Mouse (Mus musculus): ENCODE results near the gene Pus10. TPM values are rescaled to one million over a fixed set of nuclear protein-coding genes. Genes with fewer than 3 reads are reported as not detected.
A peak's percentile ranks its signal among the peaks of the same experiment; 100 is the strongest.

Pus10 gene
- polyA plus RNA-seq, 1 experiment from 2014 or later = 21.5 TPM

DNA sequence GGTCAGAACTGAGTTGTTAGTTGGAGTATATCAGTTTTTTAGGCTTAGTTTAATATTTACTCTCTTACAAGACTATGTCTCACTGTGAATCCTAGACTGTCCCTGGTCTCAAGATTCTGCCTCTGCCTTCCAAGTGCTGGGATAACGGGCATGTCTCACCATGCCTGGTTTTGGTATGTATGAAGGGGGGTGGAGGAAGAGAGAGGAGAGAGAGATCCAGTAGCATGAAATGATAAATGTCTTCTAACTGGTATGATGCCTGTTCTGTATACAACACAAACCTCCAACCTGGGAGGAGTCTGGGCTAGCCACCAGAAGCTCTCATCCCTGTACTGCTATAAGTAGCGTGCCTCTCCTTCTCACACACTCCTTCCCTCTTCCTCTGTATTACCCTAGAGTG is 61.0 kb downstream of the Pus10 start:
- no peaks in the 10 kb centered on the region for H3K4me1 ChIP-seq (ENCODE audit: control insufficient read depth, insufficient read depth, low read length)
- H3K9me3 ChIP-seq (ENCODE audit: control insufficient read depth, low read depth, low read length) = no peaks in the 10 kb centered on the region
- no peak overlapping the region for H3K4me3 ChIP-seq (ENCODE audit: low read depth, low read length)
- ATAC-seq (ENCODE audit: insufficient number of reproducible peaks, insufficient read depth, low FRiP score, low read depth) = no peak
- H3K36me3 ChIP-seq (ENCODE audit: control insufficient read depth, insufficient read depth, low read length) = peaks cover 23% of the 10 kb centered on the region; the same call in 1 of the 2 replicates
- H3K9ac ChIP-seq (replicated peaks; ENCODE audit: low read depth, low read length) = no peak overlapping the region
- peak overlapping the region; percentile 21; the same call in 1 of the 2 replicates for H3K27ac ChIP-seq (ENCODE audit: low read length)
- H3K4me2 ChIP-seq (replicated peaks; ENCODE audit: low read depth, low read length) = no peak overlapping the region
- H3K27me3 ChIP-seq (ENCODE audit: control insufficient read depth, insufficient read depth, low read length) = no peaks in the 10 kb centered on the region
- 67% methylated on average over 2 of the region's 2 CpGs for WGBS

GRCm38 (mm10) chr11:23728186-23728585 is 62.7 kb downstream of the Pus10 start:
- Histone ChIP-seq H3K4me3 (ENCODE audit: low read depth, low read length) (no peak overlapping the region), H3K36me3 (ENCODE audit: control insufficient read depth, insufficient read depth, low read length) (peaks cover 20% of the 10 kb centered on the region; the same call in 1 of the 2 replicates), H3K4me1 (ENCODE audit: control insufficient read depth, insufficient read depth, low read length) (no peaks in the 10 kb centered on the region), H3K9ac (replicated peaks; ENCODE audit: low read depth, low read length) (no peak overlapping the region), H3K4me2 (replicated peaks; ENCODE audit: low read depth, low read length) (no peak overlapping the region), H3K27me3 (ENCODE audit: control insufficient read depth, insufficient read depth, low read length) (no peaks in the 10 kb centered on the region), H3K9me3 (ENCODE audit: control insufficient read depth, low read depth, low read length) (no peaks in the 10 kb centered on the region), H3K27ac (ENCODE audit: low read length) (no peak overlapping the region)
- ATAC-seq (ENCODE audit: insufficient number of reproducible peaks, insufficient read depth, low FRiP score, low read depth) = no peak
- WGBS = 84% methylated on average over 2 of the region's 2 CpGs

DNA sequence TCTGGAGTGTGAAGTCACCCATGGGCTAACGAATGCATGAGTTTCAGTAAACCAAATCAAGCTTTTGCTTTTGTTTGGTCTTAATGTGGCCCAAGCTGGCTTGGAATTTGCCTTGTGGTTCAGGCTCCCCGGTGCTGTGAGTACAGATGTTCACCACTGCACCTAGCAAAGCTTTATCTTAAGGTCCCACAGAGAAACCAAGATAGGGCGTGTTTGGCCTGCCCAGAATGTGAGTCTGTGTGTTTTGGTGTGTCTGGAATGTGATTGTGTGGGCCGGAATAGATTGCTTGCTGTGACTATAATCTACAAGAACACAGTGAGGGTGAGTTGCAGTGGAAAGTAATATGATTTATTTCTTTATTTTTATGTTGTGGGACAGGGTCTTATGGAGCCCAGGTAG is 64.6 kb downstream of the Pus10 start:
- WGBS = 72% methylated on average over 4 of the region's 4 CpGs
- H3K27ac ChIP-seq (ENCODE audit: low read length) = no peak overlapping the region
- H3K9me3 ChIP-seq (ENCODE audit: control insufficient read depth, low read depth, low read length) = no peaks in the 10 kb centered on the region
- H3K36me3 ChIP-seq (ENCODE audit: control insufficient read depth, insufficient read depth, low read length) = peaks cover 17% of the 10 kb centered on the region; the same call in 1 of the 2 replicates
- H3K27me3 ChIP-seq (ENCODE audit: control insufficient read depth, insufficient read depth, low read length) = no peaks in the 10 kb centered on the region
- H3K9ac ChIP-seq (replicated peaks; ENCODE audit: low read depth, low read length) = no peak overlapping the region
- no peak overlapping the region for H3K4me2 ChIP-seq (replicated peaks; ENCODE audit: low read depth, low read length)
- H3K4me1 ChIP-seq (ENCODE audit: control insufficient read depth, insufficient read depth, low read length) = no peaks in the 10 kb centered on the region
- peak; percentile 77; the same call in 1 of the 2 replicates for ATAC-seq (ENCODE audit: insufficient number of reproducible peaks, insufficient read depth, low FRiP score, low read depth)
- no peak overlapping the region for H3K4me3 ChIP-seq (ENCODE audit: low read depth, low read length)

- Histone ChIP-seq H3K36me3 (ENCODE audit: control insufficient read depth, insufficient read depth, low read length) (no peaks in the 10 kb centered on the region), H3K27ac (ENCODE audit: low read length) (no peak overlapping the region), H3K9ac (replicated peaks; ENCODE audit: low read depth, low read length) (no peak overlapping the region), H3K4me1 (ENCODE audit: control insufficient read depth, insufficient read depth, low read length) (no peaks in the 10 kb centered on the region), H3K27me3 (ENCODE audit: control insufficient read depth, insufficient read depth, low read length) (no peaks in the 10 kb centered on the region), H3K4me2 (replicated peaks; ENCODE audit: low read depth, low read length) (no peak overlapping the region), H3K4me3 (ENCODE audit: low read depth, low read length) (no peak overlapping the region), H3K9me3 (ENCODE audit: control insufficient read depth, low read depth, low read length) (no peaks in the 10 kb centered on the region)
- WGBS = 41% methylated on average over 1 of the region's 1 CpGs
- no peak for ATAC-seq (ENCODE audit: insufficient number of reproducible peaks, insufficient read depth, low FRiP score, low read depth)
Observed at GRCm38 (mm10) chr11:23732840-23733239, 67.4 kb downstream of the Pus10 start.

DNA sequence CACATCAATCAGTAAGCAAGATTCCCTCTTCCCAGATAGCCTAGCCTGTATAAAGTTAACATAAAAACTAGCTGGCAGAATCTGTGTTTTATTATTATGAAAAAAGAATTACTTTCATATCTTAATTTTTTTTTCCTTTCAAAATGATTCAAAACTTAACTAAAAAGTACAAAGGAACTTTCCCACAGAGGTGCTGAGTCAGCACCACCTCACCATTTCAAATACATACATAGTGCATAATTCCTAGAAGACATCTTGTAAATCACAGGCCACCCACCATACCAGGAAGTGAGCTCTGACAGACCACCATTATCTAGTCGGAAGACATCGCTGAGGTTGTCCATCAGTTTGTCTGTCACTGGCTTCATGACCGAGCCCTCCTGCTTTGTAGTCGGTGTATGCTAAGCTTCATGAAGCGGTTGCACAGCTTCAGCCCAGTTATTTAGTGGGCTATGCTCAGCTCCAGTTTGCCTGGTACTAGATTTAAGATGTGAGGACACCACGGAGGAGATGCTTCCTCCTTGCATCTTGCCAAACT is 69.3 kb downstream of the Pus10 start:
- no peak overlapping the region for H3K4me3 ChIP-seq (ENCODE audit: low read depth, low read length)
- H3K4me2 ChIP-seq (replicated peaks; ENCODE audit: low read depth, low read length) = no peak overlapping the region
- 93% methylated on average over 6 of the region's 6 CpGs for WGBS
- no peaks in the 10 kb centered on the region for H3K4me1 ChIP-seq (ENCODE audit: control insufficient read depth, insufficient read depth, low read length)
- no peak for ATAC-seq (ENCODE audit: insufficient number of reproducible peaks, insufficient read depth, low FRiP score, low read depth)
- H3K27me3 ChIP-seq (ENCODE audit: control insufficient read depth, insufficient read depth, low read length) = no peaks in the 10 kb centered on the region
- no peaks in the 10 kb centered on the region for H3K36me3 ChIP-seq (ENCODE audit: control insufficient read depth, insufficient read depth, low read length)
- no peak overlapping the region for H3K27ac ChIP-seq (ENCODE audit: low read length)
- no peak overlapping the region for H3K9ac ChIP-seq (replicated peaks; ENCODE audit: low read depth, low read length)
- no peaks in the 10 kb centered on the region for H3K9me3 ChIP-seq (ENCODE audit: control insufficient read depth, low read depth, low read length)

DNA sequence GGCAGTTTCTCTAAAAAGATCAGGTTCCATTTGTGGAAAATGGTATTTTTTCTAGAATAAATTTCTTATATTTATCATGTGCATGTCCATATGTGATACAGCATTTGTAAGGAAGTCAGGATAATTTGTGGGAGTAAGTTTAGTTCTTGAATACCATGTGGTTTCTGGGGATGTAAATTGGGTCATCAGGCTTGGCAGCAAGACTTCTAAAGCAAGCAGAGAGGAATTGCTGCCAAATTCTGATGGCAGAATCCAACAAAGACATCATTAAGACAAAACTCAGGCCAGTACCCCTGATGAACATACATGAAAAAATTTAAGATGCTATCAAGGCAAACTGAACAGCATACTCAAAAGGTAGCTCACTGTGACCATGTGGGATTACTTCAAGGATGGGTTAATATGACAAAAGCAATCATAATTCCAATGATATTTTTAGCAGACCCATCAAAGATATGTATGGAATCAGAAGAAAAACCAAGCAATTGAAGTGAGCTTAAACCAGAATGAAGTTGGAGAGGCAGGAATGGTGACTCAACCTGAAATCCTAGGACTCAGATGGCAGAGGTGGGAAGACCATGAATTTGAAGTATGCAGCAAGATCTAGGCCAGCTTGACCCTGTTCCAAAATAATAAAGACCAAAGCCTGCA is 70.5 kb downstream of the Pus10 start:
- no peaks in the 10 kb centered on the region for H3K36me3 ChIP-seq (ENCODE audit: control insufficient read depth, insufficient read depth, low read length)

DNA sequence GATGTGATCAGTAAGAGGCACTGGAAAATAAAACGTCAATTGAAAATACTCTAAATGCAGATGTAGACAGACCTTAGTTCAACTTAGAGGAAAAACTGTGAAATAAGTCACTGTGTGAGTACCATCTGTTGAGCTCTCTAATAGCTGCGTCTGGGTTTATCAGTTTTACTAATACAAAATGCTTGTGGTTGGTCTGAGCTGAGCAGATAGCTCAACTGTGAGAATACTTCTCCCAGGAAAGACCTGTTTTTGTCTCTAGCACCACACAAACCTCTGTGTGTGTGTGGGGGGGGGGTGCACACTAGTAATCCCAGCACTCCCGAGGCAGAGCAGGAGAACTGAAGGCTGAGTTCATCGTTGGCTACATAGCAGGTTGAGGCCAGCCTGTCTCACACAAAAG is 75.4 kb downstream of the Pus10 start:
- ATAC-seq (ENCODE audit: insufficient number of reproducible peaks, insufficient read depth, low FRiP score, low read depth) = no peak
- WGBS = 73% methylated on average over 4 of the region's 4 CpGs
- H3K27ac ChIP-seq (ENCODE audit: low read length) = no peak overlapping the region

More for the DNA sequence above, 70.5 kb downstream of the Pus10 start:
- no peak for ATAC-seq (ENCODE audit: insufficient number of reproducible peaks, insufficient read depth, low FRiP score, low read depth)
- no peak overlapping the region for H3K27ac ChIP-seq (ENCODE audit: low read length)
- no peaks in the 10 kb centered on the region for H3K9me3 ChIP-seq (ENCODE audit: control insufficient read depth, low read depth, low read length)
- H3K27me3 ChIP-seq (ENCODE audit: control insufficient read depth, insufficient read depth, low read length) = no peaks in the 10 kb centered on the region
- no peak overlapping the region for H3K4me3 ChIP-seq (ENCODE audit: low read depth, low read length)
- H3K4me1 ChIP-seq (ENCODE audit: control insufficient read depth, insufficient read depth, low read length) = no peaks in the 10 kb centered on the region
- H3K4me2 ChIP-seq (replicated peaks; ENCODE audit: low read depth, low read length) = no peak overlapping the region
- H3K9ac ChIP-seq (replicated peaks; ENCODE audit: low read depth, low read length) = no peak overlapping the region

DNA sequence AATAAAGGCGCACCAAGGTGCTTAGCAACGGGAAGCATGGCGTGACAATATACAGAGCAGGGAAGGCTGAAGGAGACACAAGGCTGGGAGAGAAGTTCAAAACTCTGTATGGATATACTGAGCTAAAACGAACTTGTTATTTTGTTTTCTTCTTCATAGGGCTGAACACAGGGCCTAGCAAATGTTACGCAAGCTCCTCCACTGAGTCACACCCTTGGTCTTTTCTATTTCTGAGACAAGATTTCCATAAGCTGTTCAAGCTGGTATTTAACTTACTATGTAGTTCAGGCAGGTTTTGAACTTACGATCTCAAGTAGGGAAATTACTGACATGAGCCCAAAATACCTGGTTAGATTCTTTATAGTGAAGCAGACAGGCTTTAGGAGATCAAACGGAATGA is 75.9 kb downstream of the Pus10 start:
- Histone ChIP-seq H3K36me3 (ENCODE audit: control insufficient read depth, insufficient read depth, low read length) (no peaks in the 10 kb centered on the region), H3K4me3 (ENCODE audit: low read depth, low read length) (no peak overlapping the region), H3K9me3 (ENCODE audit: control insufficient read depth, low read depth, low read length) (no peaks in the 10 kb centered on the region), H3K4me1 (ENCODE audit: control insufficient read depth, insufficient read depth, low read length) (no peaks in the 10 kb centered on the region), H3K9ac (replicated peaks; ENCODE audit: low read depth, low read length) (no peak overlapping the region), H3K4me2 (replicated peaks; ENCODE audit: low read depth, low read length) (no peak overlapping the region), H3K27me3 (ENCODE audit: control insufficient read depth, insufficient read depth, low read length) (no peaks in the 10 kb centered on the region), H3K27ac (ENCODE audit: low read length) (no peak overlapping the region)
- WGBS = 92% methylated on average over 7 of the region's 7 CpGs
- no peak for ATAC-seq (ENCODE audit: insufficient number of reproducible peaks, insufficient read depth, low FRiP score, low read depth)

More for the DNA sequence above, 75.4 kb downstream of the Pus10 start:
- Histone ChIP-seq H3K27me3 (ENCODE audit: control insufficient read depth, insufficient read depth, low read length) (no peaks in the 10 kb centered on the region), H3K4me1 (ENCODE audit: control insufficient read depth, insufficient read depth, low read length) (no peaks in the 10 kb centered on the region), H3K4me2 (replicated peaks; ENCODE audit: low read depth, low read length) (no peak overlapping the region), H3K9me3 (ENCODE audit: control insufficient read depth, low read depth, low read length) (no peaks in the 10 kb centered on the region), H3K4me3 (ENCODE audit: low read depth, low read length) (no peak overlapping the region), H3K9ac (replicated peaks; ENCODE audit: low read depth, low read length) (no peak overlapping the region), H3K36me3 (ENCODE audit: control insufficient read depth, insufficient read depth, low read length) (no peaks in the 10 kb centered on the region)

GRCm38 (mm10) chr11:23744352-23744751 is 78.9 kb downstream of the Pus10 start:
- Histone ChIP-seq H3K9ac (replicated peaks; ENCODE audit: low read depth, low read length) (no peak overlapping the region), H3K4me1 (ENCODE audit: control insufficient read depth, insufficient read depth, low read length) (no peaks in the 10 kb centered on the region), H3K9me3 (ENCODE audit: control insufficient read depth, low read depth, low read length) (no peaks in the 10 kb centered on the region), H3K27me3 (ENCODE audit: control insufficient read depth, insufficient read depth, low read length) (no peaks in the 10 kb centered on the region), H3K4me3 (ENCODE audit: low read depth, low read length) (no peak overlapping the region), H3K27ac (ENCODE audit: low read length) (no peak overlapping the region), H3K4me2 (replicated peaks; ENCODE audit: low read depth, low read length) (no peak overlapping the region), H3K36me3 (ENCODE audit: control insufficient read depth, insufficient read depth, low read length) (no peaks in the 10 kb centered on the region)
- WGBS = 88% methylated on average over 3 of the region's 3 CpGs
- no peak for ATAC-seq (ENCODE audit: insufficient number of reproducible peaks, insufficient read depth, low FRiP score, low read depth)

All from stomach, embryonic 14.5 days (tissue).